Mouse (Mus musculus) CD8-positive naive resting alpha-beta T cell, adult 2 months (primary cell): ENCODE measurements at regions not wholly inside any gene's neighbourhood (a gene's known extent, or its start where the extent isn't known, plus 50 kb on each side); places are given as distances from the start of the nearest gene placed in this dataset.

Experiments
- DNase-seq, 2 experiments: peaks; one replicate each; pipeline ENCODE4 v3.0.0; 2022; ENCODE audit warnings: low read depth in 2 of 2, low spot score in 2 of 2

GRCm38 (mm10) chr13:28797617-28798475, 155.7 kb downstream of the Sox4 start:
- DNase-seq = no peak

DNA sequence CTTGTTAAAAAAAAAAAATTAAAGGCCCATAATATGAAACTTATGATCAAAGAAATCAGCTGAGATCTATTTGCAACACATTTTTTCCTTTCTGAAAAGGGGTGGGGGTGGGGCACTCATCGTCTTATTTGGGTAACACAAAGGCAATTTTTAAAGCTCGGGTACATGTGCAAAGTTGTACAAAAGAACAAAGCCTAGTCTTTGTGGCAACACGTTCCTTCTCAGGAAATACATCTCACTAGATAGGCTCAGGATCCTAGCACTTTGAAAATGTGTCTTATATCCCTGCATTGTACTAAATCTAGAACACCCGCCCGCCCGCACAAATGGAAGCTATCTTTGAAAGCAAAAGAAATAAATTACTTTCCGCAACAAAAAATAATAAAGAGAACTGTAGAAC, 158.2 kb downstream of the Sox4 start:
- DNase-seq = no peak

DNA sequence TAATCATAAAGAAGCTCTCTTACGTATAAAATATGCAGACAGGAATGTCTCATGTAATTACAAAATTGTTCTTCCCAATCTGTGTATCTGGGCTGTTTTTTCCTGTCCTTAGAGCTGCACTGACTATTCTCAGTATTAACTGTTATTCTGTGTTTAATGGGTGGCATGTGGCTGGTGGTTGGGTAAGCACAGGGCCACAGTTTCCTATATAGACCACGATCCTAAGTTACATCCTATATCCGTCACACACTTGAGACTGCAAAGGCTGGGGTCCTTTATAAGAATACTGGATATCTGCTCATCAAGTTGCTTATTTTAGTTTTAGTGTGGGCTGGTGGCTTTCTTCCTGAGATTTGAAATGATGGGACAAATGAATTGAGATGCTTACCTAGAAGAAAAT, 159.0 kb downstream of the Sox4 start:
- no peak for DNase-seq

DNA sequence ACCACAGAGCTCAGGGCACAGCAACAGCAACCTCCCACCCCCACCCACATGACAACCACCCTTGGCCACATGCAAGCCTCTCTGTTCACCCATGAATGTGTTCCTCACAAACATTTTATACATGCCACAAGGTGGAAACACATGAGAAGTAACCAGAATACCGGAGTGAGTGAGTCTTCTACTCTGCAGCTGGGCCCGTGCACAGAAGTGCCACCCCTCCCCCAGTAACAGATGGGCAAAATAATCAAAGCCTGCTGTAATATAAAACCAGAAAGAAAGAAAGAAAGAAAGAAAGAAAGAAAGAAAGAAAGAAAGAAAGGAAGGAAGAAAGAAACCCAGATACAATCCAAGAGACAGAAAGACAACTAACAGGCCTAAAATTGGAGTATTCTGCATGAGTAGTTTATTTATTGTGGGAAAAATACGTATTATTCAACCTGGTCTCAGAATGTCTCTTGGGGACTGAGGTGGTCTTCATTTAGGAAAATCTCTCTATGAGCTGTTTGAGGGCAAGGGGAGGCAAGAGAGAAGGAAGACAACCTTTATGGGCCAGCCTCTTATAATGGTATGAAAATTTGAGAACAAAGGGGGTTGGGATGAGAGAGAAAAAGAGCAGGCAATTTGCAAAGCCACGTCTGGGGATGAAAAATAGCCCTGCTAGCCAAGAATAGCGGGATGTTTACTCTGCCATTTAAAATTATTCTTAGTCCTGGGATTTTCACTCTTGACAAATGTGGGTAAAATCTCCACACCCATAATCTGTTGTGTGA, 160.2 kb downstream of the Sox4 start:
- DNase-seq = no peak

GRCm38 (mm10) chr13:28792461-28793165, 160.9 kb downstream of the Sox4 start:
- DNase-seq = no peak

DNA sequence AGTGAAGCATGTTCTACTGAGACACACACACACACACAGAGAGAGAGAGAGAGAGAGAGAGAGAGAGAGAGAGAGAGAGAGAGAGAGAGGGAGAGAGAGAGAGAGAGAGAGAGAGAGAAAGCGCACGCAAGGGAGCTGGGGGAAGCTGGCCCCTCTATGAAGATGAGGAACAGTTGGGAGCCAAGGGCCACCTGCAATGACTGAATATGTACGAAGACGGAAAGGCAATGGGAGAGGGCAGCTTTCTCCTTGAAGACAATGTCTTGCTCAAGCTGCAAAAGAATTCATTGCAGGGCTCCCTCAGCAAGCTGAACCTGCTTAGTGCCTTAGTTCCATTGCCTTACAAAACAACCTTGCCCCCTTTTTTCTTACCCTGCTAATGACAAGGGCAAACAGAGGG, 163.1 kb downstream of the Sox4 start:
- DNase-seq = no peak

DNA sequence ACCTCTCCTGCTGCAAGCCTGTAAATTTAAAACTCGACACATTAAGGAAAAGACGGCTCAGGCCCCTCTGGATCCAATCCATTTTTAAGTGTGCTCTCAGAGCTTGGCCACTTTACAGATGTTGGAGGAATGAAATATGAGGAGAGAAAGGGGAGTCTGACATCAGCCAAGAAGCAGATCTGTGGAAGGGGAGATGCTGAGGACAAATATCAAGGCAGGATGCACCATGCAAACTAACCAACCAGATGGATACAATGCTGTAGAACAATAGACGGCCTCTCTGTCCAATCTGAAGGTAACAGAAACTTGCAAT, 166.2 kb downstream of the Sox4 start:
- no peak for DNase-seq

GRCm38 (mm10) chr13:28786629-28787330, 166.7 kb downstream of the Sox4 start:
- DNase-seq = no peak

- DNase-seq = no peak
These were observed 170.8 kb downstream of the Sox4 start for GRCm38 (mm10) chr13:28782497-28783246.

GRCm38 (mm10) chr13:28782081-28782480, 171.4 kb downstream of the Sox4 start:
- DNase-seq = no peak

- no peak for DNase-seq
These were observed 171.9 kb downstream of the Sox4 start for GRCm38 (mm10) chr13:28781660-28782059.

DNA sequence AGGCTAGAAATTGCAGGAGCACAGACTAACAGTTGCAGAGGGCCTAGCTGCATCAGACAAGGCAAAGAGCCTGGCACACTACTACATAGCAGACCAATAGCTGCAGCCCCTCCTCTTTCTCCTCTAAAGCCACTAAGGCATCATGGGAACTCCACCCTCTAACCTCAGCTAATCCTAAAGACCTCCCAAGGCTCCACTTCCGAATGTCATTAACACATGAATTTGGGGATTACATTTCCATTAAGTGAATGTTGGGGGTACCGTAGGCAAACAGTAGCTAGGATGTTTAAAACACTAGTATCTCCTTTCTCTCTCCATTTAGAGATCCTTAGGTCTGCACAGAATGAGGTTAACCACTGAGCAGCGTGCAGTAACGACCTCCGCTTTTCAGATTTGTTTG, 173.1 kb downstream of the Sox4 start:
- no peak for DNase-seq

DNA sequence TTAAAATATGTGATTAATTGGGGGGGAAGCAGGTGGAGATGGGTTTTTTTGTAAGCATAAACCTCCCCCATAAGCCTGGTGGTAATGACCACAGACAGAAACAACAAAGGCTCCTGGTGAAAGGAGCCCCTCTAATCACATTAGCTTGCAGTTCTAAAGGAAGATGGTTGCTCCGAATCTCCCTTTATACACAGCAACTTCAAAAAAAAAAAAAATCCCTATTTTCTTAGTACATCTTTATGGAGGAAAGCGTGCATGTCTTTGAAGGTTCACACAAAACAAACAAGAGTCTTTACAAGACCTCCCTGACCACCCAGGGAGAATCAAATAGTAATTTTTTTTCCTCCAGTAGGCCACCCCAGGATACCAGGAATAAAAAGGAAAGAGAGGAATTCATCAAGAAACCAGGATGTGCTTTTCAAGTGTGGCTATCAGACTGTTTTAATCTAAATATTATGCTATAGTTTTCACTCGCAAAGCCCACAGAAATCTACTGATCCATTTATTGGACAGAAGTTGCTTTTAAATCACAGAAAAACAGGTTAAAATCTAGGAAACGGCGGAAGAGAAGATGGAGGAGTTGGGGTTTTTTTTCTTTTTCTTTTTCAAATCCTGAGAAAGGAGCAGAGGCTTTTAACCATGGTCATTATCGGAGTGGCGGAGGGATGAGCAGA, 178.2 kb downstream of the Sox4 start:
- DNase-seq = no peak

DNA sequence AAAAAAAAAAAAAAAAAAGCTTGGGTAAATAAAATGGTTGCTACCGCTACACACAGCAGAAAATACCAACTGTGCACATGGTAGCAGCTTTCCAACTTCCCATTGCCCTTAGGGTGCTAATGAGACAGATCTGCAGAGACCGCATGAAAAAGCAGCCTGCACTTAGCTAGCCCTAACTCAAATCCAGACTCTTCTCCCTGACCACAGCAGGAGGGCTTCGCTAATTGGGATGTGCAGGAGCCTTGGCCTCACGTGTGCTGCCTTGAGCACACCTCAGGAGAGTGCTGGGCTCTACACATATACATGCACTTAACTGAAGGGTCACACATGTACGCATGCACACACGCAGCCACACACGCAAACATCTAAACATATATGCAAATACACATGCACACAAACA, 178.9 kb downstream of the Sox4 start:
- no peak for DNase-seq

DNA sequence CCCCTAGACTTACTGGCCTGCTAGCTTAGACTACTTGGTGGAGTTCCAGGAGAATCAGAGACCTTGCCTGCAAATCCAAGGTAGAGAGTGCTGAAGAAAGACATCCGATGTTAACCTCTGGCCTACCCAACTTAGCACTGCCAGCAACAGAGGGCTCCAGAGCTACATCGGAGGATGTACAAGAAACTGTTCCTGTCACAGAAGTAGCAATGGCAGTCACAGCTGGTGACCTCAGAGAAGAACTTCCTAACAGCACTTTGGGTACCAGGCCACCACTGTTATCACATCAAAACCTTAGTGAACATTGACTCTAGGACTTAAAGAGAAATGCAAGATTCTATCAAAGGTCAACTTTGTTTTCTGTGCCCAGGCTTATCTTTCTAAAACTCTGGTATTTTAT, 180.0 kb downstream of the Sox4 start:
- no peak for DNase-seq

DNA sequence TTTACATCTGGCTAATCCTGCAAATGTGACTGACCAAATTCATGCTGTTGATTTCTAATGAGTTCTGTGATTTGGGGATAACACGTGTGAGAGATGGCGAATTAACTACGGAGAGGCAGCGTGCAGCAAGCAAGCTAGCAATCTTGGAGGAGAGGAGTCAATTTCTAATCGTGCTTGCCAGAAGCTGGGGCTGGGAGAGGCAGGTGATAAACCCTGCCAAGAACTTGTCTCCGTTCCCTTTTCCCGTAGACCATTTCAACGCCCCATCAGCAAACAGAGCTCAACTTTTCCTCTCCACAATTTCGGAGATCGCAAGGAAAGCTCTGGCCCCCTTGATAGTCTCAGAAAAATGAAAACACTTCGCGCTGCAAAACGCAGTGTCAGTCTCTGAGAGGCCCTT, 183.0 kb downstream of the Sox4 start:
- no peak for DNase-seq

- DNase-seq = no peak
These were observed 183.5 kb downstream of the Sox4 start for GRCm38 (mm10) chr13:28770018-28770417.

GRCm38 (mm10) chr13:28768717-28769426, 184.6 kb downstream of the Sox4 start:
- no peak for DNase-seq

DNA sequence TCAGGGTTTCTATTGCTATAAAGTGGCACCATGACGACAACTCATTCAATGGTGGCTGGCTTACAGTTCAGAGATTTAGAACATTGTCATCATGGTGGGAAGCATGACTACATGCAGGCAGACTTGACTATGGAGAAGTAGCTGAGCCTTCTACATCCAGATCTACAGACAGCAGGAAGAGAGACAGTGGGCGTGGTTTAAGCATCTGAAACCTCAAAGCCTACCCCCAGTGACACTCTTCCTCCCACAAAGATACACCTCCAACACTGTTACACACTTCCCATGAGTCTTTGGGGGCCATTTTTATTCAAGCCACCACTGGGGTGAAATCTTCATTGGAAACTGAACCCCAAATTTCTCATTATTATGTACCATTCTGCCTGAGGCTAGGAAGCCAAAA, 191.0 kb downstream of the Sox4 start:
- peak in 1 of 2 experiments; percentile 18 for DNase-seq
